Mouse (Mus musculus) MEL-GATA-1-ER (cell line): ENCODE measurements around the gene Naa80.

Experiments used
- DNase-seq: peaks from one replicate; pipeline ENCODE4 v3.0.0-alpha.2; 2012; ENCODE audit warnings: low read depth; ENCODE audit errors: extremely low read depth

Gene Naa80

DNA sequence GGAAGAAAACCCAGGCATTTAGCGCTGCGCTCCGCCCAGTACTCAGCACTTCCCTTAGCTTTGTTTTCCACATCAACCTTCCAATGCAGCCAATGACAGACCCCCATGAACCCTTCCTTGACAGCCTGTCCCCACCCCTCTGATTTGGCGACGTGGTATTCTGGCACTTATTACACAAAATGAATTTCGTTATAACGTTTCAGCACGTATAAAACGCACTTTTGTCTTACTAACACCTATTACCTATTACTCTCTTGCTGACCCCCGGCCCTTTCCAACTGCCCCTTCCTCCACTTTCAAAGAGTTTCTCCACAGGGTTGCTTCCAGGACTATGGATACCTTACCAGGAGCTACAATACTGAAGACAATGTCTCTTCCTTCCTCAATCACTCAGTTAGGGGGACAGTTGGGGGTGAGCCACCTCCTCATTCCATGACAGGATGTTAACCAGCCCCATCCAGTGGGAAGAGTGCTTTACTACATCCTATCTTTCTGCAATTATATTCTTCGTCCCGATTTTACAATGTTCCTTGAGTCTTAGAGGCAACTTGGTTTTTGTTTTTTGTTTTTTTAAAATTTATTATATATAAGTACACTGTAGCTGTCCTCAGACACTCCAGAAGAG lies 34.4 kb downstream of the Naa80 start:
- no peak for DNase-seq

DNA sequence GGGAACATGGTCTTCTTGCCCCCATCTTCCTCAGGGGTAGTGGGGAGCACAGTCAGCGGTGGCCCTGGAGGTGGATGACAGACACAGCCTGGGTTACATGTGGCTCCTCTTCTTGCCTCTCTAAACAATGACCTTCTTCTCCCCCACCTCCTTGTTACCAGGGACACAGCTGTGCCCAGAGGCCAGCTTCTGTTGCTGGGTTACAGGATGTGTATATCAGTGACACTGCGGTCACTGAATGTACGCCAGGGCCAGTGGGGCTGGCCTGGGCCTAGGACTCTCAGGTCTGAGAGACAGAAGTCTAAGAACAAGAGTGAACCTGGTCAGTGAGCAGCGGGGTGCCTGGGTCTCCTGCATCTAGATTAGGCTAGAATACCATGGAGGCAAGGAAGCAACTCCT lies 36.3 kb downstream of the Naa80 start:
- DNase-seq = no peak

DNA sequence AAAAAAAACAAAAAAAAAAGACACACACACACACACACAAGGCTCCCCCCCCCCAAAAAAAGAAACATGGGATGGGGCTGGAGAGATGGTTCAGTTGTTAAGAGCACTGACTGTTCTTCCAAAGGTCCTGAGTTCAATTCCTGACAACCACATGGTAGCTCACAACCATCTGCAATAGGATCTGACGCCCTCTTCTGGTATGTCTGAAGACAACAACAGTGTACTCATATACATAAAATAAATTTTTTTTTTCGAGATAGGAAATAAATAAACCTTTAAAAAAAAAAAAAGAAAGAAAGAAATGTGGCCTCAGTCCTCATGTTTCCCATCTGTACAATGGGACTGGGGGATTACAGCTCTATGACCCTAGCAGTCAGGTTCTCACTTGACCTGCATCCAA lies 38.8 kb downstream of the Naa80 start:
- DNase-seq = no peak

DNA sequence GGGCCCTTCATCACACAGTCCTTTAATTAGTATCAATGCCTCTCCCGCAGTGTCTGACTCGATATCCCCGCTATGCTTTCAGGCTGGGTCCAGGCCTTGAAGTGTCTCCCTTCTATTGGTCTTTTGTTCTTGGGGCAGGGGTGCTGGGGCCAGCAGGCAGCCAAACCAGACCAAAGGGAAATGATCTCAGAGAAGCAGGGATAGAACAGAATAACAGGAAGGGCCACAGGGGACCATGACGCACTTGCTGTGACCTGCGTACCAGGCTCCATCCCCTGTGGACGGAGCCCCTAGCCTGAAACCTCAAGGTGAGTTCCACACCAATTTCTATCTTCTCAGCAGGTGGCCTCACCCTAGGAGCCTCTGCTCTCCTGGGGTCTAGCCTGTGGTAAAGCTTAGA lies 39.4 kb downstream of the Naa80 start:
- DNase-seq = no peak

DNA sequence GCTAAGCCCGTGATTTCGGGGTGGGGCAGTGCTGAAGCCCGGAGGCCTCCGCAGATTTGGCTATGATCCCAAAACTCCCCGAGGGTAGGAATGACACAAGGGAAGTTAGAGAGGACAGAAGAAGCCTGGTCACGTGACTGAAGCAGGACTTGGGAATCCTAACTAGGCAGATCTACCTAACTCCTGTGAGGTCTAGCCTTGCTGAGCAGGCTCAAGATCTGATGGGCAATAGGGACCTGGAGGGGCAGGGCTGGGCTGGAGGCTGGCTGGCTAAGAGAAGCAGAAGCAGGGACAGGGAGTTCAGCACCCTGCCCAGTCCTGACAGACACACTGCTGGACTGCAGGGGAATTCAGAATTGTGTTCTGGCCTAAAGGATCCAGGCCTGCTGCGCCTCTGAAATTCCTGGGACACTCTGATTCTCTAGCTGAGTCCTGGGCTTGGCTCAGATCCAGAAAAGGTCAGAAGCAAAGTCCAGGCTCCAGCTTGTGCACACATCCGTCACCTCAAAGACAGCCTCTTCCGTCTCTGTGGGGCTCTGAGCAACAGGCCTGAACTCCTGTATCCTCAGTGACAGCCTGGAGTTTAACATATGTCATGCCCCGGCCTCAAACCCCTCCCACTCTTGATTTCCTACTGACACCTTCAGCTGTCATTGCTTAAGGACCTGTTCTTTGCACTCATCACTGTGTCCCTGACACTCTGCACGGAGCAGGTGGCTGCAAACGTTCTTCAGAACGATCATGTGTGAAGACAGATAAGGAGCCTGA lies 40.3 kb downstream of the Naa80 start:
- DNase-seq = no peak

DNA sequence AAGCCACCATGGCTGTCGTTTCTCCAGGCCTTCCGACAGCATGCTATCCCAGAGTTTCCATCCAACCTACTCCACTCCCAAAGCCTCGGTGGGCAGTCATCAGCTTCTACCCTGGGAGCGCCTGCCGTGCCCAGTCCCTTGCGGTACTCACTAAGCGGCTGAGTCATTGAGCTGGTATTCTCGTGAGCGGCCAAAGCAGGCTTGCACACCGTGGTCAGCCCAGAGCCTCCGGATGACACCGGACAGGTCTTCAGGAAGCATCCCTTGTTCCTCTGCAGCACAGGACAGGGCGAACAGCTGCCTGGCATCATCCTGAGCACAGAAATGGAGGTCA lies 40.8 kb downstream of the Naa80 start:
- no peak for DNase-seq

DNA sequence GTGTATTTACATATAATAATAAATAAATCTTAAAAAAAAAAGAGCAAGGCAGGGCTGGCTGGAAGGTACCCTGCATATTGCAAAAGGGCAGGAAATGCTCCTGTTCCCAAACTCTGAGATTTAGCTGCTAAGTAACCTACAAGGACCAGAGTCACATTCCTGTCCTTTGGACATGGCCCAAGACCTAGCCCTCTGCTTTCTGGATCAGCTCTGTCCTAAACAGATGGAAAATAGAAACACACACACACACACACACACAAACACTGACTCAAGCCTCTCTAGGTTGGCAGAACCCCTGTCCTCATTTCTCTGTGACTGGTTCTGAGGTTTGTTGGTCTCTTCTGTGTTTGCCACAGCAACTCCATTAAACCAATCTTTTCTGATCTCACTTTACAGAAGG lies 42.3 kb downstream of the Naa80 start:
- no peak for DNase-seq

DNA sequence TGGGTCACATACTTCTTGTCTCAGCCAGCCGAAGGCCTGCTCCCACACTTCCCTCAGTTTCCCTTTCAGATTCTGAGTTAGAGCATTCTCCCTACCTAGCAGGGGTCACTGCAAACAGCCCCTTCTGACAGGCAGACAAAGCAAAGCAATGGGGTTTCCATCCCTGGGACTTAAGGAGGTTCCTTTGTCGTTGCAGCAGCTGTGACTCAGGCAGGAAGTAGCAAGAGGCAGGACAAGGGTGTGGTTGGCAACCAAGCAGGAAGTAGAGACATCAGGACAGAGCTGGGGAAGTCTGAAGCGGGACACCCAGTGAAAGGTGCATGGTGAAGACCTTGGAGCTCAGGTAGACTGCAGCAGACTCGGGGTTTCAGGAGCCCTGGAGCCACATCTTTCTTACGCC lies 45.9 kb downstream of the Naa80 start:
- no peak for DNase-seq

DNA sequence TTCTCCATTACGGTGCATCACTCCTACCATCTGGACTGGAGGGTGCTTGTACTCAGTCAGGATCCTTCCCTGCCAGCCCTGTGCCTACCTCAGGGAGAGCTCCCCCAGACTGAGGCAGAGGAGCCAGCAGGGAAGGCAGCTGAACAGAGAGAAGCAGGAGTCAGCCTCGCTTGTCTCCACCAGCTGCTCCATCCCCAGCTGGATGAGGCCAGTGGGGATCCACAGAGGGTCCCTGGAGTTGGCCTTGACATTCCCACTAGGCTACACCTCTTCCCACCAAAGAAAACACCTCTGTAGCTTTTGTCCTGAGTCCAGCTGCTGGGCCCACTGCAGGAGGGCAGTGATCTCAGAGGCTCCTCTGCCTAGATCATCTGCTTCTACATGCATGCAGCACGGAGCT lies 46.3 kb downstream of the Naa80 start:
- DNase-seq = no peak

DNA sequence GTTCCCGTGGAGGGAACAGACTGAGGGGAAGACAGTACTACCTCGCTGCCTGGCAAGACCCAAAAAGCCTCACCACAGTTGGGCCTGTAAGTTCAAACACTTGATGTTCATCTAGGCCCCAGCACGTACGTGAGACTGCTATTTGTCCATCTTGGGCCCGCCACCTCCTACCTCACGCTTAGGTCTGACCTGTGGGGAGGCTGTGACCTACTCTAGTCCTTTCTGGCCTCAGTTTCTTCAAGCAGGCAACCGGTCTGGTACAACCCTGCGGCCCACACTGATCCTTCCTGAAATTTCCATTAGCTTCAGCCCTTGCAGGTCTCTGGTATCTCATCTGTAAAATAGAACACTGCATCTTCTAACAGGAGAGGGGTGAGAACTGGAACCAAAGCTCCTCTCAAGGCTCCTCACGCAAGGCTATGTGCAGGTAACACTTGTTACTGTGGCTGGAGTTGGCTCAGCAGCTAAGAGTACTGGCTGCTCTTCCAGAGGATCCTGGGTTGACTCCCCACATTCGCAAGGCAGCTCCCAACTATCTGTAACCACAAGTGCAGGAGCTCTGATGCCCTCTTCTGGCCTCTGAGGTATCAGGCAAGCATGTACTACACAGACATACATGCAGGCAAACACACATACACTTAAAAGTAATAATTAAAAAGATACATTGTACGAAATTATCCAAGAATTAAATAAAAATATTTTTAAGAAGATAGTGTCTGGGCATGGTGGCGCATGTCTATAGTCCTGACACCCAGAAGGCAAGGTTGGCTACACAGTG lies 46.9 kb downstream of the Naa80 start:
- DNase-seq = no peak

DNA sequence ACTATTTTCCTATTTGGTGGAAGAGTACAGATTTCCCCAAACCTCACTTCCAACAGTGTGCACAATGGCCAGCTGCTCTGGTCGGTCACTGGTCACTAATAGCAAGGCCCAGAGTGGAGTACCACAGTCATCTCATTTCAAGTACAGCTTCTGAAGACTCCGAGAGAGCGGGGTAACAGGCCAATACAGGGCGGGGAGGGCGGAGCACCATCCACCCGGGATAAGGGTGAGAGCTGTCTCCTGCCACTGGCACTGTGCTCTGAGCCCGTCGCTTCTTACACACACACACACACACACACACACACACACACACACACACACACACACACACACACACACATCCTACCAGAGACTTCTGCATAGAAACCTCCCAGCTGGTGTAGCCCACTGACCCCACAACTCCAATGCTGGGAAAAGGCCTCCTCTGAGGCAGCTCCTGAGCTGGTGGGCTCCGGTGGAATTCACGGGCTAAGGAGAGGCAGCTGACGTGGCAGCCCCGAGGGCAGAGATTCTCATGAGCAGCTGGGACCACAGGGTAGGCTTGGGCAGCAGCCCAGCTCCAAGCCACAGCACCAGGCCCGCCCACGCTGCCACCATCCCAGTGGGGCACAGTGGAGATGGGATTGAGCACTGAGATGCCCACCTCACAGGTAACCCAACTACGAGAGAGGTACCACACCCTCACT lies 47.6 kb downstream of the Naa80 start:
- no peak for DNase-seq

DNA sequence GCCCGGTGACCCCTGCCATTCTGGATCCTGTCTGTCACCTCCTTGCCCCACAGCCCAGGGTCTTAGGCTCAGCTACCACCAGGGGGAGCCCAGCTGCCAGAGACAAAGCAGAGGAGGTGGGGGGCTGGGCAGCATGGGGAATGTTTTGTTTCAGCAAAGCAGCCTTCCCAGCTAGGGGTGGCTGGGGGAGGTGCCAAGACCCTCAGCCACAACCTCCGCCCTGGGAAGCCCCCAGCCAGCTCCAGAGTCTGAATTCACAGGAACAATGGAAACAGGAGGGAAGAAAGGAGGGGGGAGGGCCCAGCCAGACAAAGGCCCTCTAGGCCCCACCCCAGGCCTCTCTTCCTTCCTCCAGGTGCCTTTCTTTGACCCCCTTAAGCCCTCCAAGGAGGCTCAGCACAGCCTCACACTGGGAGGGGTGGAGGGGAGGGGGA lies 48.2 kb downstream of the Naa80 start:
- no peak for DNase-seq

DNA sequence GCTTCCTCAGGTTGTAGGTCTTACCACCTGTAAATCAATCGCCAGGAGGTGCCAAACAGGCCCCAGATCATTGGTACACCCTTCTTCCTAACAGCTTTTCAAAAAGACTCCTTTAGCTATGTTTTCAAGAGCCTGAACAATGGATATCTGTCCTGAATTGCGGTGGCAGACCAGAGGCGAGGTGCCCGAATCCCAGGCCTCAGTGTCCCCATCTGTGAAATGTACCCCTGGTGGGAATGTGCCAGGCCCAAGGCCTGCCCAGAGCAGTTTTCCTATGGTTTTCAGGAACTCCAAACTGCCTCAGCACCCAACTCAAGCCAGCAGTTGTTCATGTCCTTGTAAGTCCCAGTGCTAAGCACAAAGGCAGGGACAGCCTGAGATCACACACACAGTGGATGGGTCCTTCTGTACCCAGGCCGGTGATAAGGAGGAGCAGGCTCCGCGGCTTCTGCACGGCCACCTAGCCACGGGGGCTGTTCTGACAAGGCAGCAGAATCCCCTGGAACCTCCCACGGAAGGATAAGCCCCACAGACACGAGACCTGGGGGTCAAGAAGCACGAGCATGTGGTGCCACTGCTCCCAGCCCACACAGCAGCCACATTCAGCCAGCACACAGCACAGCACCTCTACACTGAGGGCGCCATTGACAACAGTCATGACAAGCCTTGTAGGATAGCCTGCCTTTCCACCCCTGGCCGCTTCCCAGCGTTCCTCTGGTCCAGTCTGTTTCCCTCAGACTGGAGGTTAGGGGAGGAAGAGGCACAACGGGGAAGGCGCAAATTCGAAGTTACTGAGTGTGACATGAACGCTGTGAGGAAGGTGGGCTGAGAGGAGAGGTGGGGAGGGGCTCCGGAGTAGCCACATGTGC lies 48.9 kb downstream of the Naa80 start:
- DNase-seq = no peak

DNA sequence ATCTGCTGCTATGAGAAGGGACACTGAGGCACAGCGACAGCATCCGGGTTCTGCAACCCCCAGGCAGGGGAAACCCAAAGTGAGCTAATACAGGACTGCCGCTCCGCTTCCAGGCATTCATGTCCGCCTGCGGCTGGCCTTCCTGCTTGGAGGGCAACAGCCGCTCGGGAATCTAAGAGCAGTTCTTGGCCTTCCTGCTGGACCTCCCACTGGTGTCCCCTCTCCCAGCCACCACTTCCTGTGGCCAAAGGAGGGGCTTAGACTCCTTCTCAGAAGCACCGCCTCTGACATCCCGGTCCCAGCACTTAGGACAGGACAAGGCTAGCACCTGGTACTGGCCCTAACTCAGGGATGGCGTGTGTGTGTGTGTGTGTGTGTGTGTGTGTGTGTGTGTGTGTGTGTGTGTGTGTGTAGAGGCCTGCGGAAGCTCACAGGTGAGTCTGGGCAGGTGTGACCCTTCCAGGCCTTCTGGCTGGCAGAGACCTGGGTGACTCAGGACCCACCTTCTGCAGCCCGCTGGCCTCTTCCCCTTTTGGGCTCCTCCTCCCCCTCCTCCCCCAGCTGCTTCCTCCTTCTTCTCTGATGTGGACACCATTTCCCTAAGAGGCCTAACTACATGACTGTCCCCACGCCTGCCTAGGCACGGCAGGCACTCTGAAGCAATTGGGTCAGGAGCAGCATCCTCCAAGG lies 50.2 kb downstream of the Naa80 start:
- DNase-seq = peak; percentile 80

DNA sequence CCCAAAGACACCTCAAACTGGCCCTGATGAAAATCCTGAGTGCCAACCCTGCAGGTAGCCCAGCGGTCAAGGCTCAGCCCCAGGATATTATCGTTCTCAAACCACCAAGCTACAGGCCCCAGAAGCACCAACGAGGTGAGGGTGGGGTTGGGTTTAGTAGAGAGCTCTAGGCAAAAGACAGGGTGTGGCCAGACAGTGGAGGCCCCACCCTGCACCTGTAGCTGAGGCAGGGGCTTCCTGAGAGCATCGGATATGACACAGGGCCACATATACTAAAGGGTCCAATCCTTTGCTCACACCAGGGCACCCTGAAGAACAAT lies 50.7 kb downstream of the Naa80 start:
- no peak for DNase-seq

DNA sequence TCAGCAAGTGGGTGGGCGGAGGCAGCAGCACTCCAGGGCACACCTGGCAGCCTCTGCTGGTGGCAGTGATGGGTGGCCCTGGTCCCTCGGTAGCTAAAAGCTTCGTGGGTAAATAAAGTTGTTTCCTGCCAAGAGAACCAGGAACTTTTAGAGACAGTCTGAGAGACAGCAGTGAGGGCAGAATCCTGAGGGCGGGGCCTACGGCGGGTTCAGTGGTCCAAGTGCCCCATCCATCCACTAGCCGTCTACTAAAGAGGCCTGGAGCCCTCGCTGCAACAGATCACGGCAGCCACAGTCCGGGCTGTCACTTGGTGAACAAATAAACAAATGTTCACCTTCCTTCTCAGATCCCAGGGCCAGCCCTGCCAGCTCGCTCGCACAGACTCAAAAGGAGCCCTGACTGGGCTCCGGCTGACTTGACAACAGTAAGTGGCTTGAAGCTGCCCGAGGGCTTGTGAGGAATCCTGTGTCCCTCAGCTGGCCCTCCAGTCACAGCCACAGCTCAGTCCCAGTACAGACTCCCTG lies 51.3 kb downstream of the Naa80 start:
- no peak for DNase-seq

DNA sequence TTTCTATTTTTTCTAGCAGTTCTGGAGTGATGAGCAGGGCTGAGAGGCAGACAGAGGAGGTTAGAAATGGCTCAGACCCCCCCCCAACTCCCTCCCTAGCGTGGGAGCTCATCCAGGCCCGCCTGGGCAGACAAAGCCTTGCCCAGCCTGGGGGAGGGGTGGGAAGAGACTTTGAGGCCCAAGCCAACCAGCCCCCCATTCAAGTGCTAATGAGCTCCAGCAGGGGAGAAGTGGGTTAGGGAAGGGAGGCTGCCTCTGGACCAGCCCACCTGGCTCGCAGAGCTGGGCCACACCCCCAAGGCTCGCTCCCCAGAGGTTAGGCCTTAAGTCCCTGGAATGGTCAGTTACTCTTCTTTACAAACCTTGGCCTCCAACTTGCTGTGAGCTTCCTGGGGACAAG lies 51.9 kb downstream of the Naa80 start:
- no peak for DNase-seq

DNA sequence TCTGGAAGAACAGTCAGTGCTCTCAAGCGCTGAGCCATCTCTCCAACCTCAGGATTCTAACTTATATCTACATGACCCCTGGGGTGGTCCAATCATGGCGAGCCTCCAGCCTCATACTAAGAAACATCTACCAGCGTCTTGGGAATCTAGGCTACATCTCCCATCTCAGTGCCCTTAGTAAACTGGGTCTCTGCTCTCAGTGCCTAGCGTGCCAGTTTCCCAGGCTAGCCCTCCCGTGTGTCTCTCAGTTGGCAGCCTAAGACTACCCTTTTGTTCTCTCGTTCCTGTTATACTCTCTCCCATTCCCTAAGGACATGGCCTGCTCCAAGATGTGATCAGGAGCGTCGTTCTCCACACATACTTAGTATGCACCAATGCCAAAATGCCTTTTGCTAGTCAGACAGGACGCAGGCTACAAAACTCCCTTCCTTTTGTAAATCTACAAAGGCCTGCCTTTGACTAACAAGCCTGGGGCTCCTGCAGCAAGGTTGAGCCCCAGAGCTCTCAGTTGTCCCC lies 52.7 kb downstream of the Naa80 start:
- DNase-seq = no peak

DNA sequence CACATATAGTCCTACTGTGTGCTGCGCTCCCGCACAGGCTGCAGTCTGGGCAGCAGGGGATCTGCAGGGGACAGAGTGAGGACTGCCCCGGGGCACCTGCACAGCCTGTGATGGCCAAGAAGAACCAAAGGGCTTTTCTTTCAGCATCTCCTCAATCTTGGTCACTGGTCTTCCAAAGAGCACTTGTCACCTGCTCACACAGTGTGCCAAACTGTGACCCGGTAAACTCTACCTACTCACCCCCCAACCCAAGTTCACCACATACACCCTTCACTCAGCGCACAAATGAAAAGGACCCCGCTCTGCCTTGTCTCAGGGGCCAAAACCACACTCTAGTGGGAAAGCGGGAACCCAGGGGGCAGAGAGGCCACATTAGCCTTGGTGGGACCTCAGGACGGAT lies 53.2 kb downstream of the Naa80 start:
- no peak for DNase-seq

DNA sequence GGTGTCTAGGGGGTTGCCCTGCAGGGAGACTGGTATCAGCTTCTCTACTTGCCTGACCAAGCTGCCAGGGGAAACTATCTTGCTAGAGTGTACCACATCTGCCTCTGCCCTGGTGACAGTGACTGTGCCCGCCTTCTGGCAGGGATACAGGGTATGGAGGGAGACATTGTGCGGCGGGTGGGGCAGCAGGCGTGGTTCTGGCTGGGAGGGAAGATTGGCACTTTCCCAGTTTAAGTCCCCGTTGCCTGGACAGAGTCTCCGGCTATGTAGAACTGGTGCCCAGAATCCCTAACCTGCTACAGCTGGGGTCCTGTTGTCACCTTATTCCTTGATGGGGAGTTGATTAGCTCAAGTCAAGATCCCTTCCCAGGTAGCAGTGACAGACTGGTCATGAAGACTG lies 53.8 kb downstream of the Naa80 start:
- no peak for DNase-seq
